Mouse (Mus musculus) gastrocnemius, postnatal 10 days (tissue): ENCODE results near the gene Erp27. TPM values are rescaled to one million over a fixed set of nuclear protein-coding genes. Genes with fewer than 3 reads are reported as not detected.
A peak's percentile ranks its signal among the peaks of the same experiment; 100 is the strongest.
"Not testable (repeated sequence)": the region's sequence is repeated elsewhere in the genome, so short reads cannot be mapped to it uniquely, and the experiment has no call there.

ENCODE experiments used
- DNase-seq: peaks from one replicate; pipeline ENCODE4 v3.0.0; 2021; ENCODE audit warnings: mixed read lengths
- total RNA-seq, 2 experiments: library from RNA; stranded (reverse); gene quantifications; 2 replicates each; pipeline ENCODE4 v1.2.3; 2021

Erp27 gene
- total RNA-seq, 2 experiments from 2014 or later, result 0.21 to 0.29 TPM

- DNase-seq, result no peak
These were observed 15.1 kb downstream of the Erp27 start for GRCm38 (mm10) chr6:136906937-136907293.

GRCm38 (mm10) chr6:136906283-136906936, 15.6 kb downstream of the Erp27 start:
- DNase-seq, result no peak

- no peak for DNase-seq
These were observed 18.0 kb downstream of the Erp27 start for GRCm38 (mm10) chr6:136903885-136904470.

- no peak for DNase-seq
These were observed 19.5 kb downstream of the Erp27 start for GRCm38 (mm10) chr6:136902527-136902926.

- no peak for DNase-seq
These were observed 21.0 kb downstream of the Erp27 start for GRCm38 (mm10) chr6:136901010-136901409.

- DNase-seq, result no peak
These were observed 21.5 kb downstream of the Erp27 start for GRCm38 (mm10) chr6:136900369-136901009.

- DNase-seq, result no peak
These were observed 23.0 kb downstream of the Erp27 start for GRCm38 (mm10) chr6:136898954-136899353.

- DNase-seq, result no peak
These were observed 23.8 kb downstream of the Erp27 start for GRCm38 (mm10) chr6:136898222-136898621.

GRCm38 (mm10) chr6:136897789-136898188, 24.2 kb downstream of the Erp27 start:
- no peak for DNase-seq

GRCm38 (mm10) chr6:136894532-136895339, 27.2 kb downstream of the Erp27 start:
- no peak for DNase-seq

GRCm38 (mm10) chr6:136892002-136892401, 30.0 kb downstream of the Erp27 start:
- no peak for DNase-seq

GRCm38 (mm10) chr6:136889554-136889953, 32.4 kb downstream of the Erp27 start:
- no peak for DNase-seq

GRCm38 (mm10) chr6:136889067-136889466, 32.9 kb downstream of the Erp27 start:
- no peak for DNase-seq

GRCm38 (mm10) chr6:136887854-136888253, 34.1 kb downstream of the Erp27 start:
- DNase-seq, result peak; percentile 27

- DNase-seq, result not testable (repeated sequence)
These were observed 37.2 kb downstream of the Erp27 start for GRCm38 (mm10) chr6:136884766-136885165.

- DNase-seq, result no peak
These were observed 38.0 kb downstream of the Erp27 start for GRCm38 (mm10) chr6:136883961-136884360.

- DNase-seq, result no peak
These were observed 38.5 kb downstream of the Erp27 start for GRCm38 (mm10) chr6:136883431-136883915.

GRCm38 (mm10) chr6:136881678-136882077, 40.3 kb downstream of the Erp27 start:
- DNase-seq, result no peak

- peak; percentile 47 for DNase-seq
These were observed 46.3 kb downstream of the Erp27 start, which contains the start of gene Mgp for GRCm38 (mm10) chr6:136875670-136876069. Mgp (minus strand) TSS chr6:136875823.

GRCm38 (mm10) chr6:136874599-136874998, 47.4 kb downstream of the Erp27 start:
- no peak for DNase-seq

GRCm38 (mm10) chr6:136868921-136869320, 53.1 kb downstream of the Erp27 start:
- no peak for DNase-seq

GRCm38 (mm10) chr6:136866150-136866549, 55.8 kb downstream of the Erp27 start:
- no peak for DNase-seq

GRCm38 (mm10) chr6:136865360-136865759, 56.6 kb downstream of the Erp27 start:
- no peak for DNase-seq
